Mouse (Mus musculus): ENCODE measurements around the gene Mapt.

- TF ChIP-seq CTCF (IDR thresholded peaks at IDR 0.05; ENCODE audit: low read depth, low read length): no peak
- TF ChIP-seq POLR2A (IDR thresholded peaks at IDR 0.05; ENCODE audit: extremely low read depth, insufficient read depth, low read length): no peak
Measured at GRCm38 (mm10) chr11:104229391-104229790, 1.8 kb upstream of the Mapt start.
